Mouse (Mus musculus): ENCODE data around the gene Bsnd. TPM values are rescaled to one million over a fixed set of nuclear protein-coding genes. Genes with fewer than 3 reads are reported as not detected.

Bsnd gene
- total RNA-seq, 2 experiments from 2014 or later: 0.17 TPM; not detected in 1

Other genes starting within 250 kb of the Bsnd start
- gene Usp24, start 176.1 kb downstream of the Bsnd start, total RNA-seq (2021): 10 to 100 TPM; 44.1 to 47.7 TPM
- under 1 TPM; 0.45 to 0.53 TPM for gene Pcsk9, start 28.0 kb downstream of the Bsnd start, total RNA-seq (2021)
- 100 to 1,000 TPM in 1 of 2 experiments, 10 to 100 TPM in 1; 93.8 to 106 TPM for gene Dhcr24, start 68.8 kb upstream of the Bsnd start, total RNA-seq (2021)
- gene Lexm, start 125.0 kb upstream of the Bsnd start, total RNA-seq (2021): not detected
- under 1 TPM; 0.91 to 0.94 TPM for gene Ttc22, start 130.1 kb upstream of the Bsnd start, total RNA-seq (2021)
- 1 to 10 TPM; 6.8 to 7.3 TPM for gene Pars2, start 158.8 kb upstream of the Bsnd start, total RNA-seq (2021)
- 10 to 100 TPM; 38.7 to 41.3 TPM for gene Ttc4, start 186.7 kb upstream of the Bsnd start, total RNA-seq (2021)
- 1 to 10 TPM; 1.5 to 2.1 TPM for gene Mroh7, start 238.6 kb upstream of the Bsnd start, total RNA-seq (2021)
- gene Fam151a, start 241.6 kb upstream of the Bsnd start, total RNA-seq (2021): not detected

Data from layer of hippocampus, postnatal 14 days (tissue).